Mouse (Mus musculus) CH12.LX (cell line): ENCODE measurements around the gene Rex1bd. TPM values are rescaled to one million over a fixed set of nuclear protein-coding genes. Genes with fewer than 3 reads are reported as not detected.
A peak's percentile ranks its signal among the peaks of the same experiment; 100 is the strongest.

Experiments
- DNase-seq: peaks from one replicate; pipeline ENCODE4 v3.0.0-alpha.2; 2013; ENCODE audit errors: extremely low read depth
- H3K27ac ChIP-seq: 2 replicates; pipeline ENCODE4 v1.5.1; 2012; ENCODE audit warnings: low read depth, mild to moderate bottlenecking, control low read depth, moderate library complexity; ENCODE audit not compliant: insufficient read depth
- H3K27me3 ChIP-seq: replicated peaks from 2 replicates; pipeline ENCODE3; 2012; ENCODE audit warnings: inconsistent platforms
- H3K36me3 ChIP-seq, 2 experiments: replicated peaks in 1 of 2; 2 replicates each; pipeline versions ENCODE3 to v1.6.1; 2012; ENCODE audit warnings: inconsistent platforms in 1 of 2, low read length in 1 of 2, mild to moderate bottlenecking in 1 of 2, mixed read lengths in 1 of 2, moderate library complexity in 1 of 2; ENCODE audit not compliant: control insufficient read depth in 1 of 2, insufficient read depth in 1 of 2
- H3K4me1 ChIP-seq, 2 experiments: 2 replicates each; pipeline ENCODE4 v1.6.1; 2012; ENCODE audit warnings: inconsistent platforms in 1 of 2, moderate library complexity in 1 of 2; ENCODE audit not compliant: insufficient read depth in 2 of 2, control insufficient read depth in 1 of 2
- H3K4me2 ChIP-seq: 2 replicates; pipeline ENCODE4 v1.6.1; 2012; ENCODE audit warnings: low read depth, mild to moderate bottlenecking, control low read depth; ENCODE audit not compliant: poor library complexity, insufficient read depth, severe bottlenecking
- H3K4me3 ChIP-seq, 3 experiments: fragments of 150-350 bp in 1 of 3; sonication (generic) in 1 of 3; replicated peaks in 1 of 3; 2 replicates each; pipeline versions ENCODE3 to v1.5.1; 2011 to 2012; ENCODE audit warnings: low read depth in 2 of 3, low read length in 2 of 3, mild to moderate bottlenecking in 2 of 3, moderate library complexity in 2 of 3, control low read depth in 1 of 3, improper control_type of control experiment in 1 of 3, inconsistent platforms in 1 of 3, mixed read lengths in 1 of 3; ENCODE audit not compliant: poor library complexity in 1 of 3
- H3K79me2 ChIP-seq: replicated peaks from 2 replicates; pipeline ENCODE4 v1.6.1; 2012; ENCODE audit warnings: mild to moderate bottlenecking, moderate library complexity; ENCODE audit not compliant: control insufficient read depth, poor library complexity, insufficient read depth, severe bottlenecking; ENCODE audit errors: extremely low read depth
- H3K9ac ChIP-seq: 2 replicates; pipeline ENCODE4 v1.6.1; 2012; ENCODE audit warnings: low read depth, mild to moderate bottlenecking, control low read depth, moderate library complexity; ENCODE audit not compliant: insufficient read depth
- H3K9me3 ChIP-seq: replicated peaks from 2 replicates; pipeline ENCODE3; 2012; ENCODE audit warnings: low read length, inconsistent platforms, mixed read lengths
- BHLHE40 ChIP-seq: IDR thresholded peaks from 2 replicates; pipeline ENCODE4 v1.6.1; 2011; ENCODE audit warnings: mild to moderate bottlenecking, low read depth, low read length, improper control_type of control experiment
- CHD2 ChIP-seq: IDR thresholded peaks from 2 replicates; pipeline ENCODE4 v1.6.1; 2011; ENCODE audit warnings: low read length, improper control_type of control experiment
- ELF1 ChIP-seq: IDR thresholded peaks from 2 replicates; pipeline ENCODE4 v1.6.1; 2014; ENCODE audit warnings: low read depth, mild to moderate bottlenecking, inconsistent platforms, low read length, improper control_type of control experiment
- ETS1 ChIP-seq: conservative IDR thresholded peaks from 2 replicates; pipeline ENCODE4 v1.6.1; 2012; ENCODE audit warnings: low read depth, mild to moderate bottlenecking, inconsistent platforms, low read length, improper control_type of control experiment, moderate library complexity
- HCFC1 ChIP-seq: IDR thresholded peaks from 2 replicates; pipeline ENCODE4 v1.6.1; 2012; ENCODE audit warnings: low read depth, mild to moderate bottlenecking, inconsistent platforms, low read length, improper control_type of control experiment
- JUN ChIP-seq: IDR thresholded peaks from 2 replicates; pipeline ENCODE4 v1.6.1; 2011; ENCODE audit warnings: low read depth, mild to moderate bottlenecking, low read length, improper control_type of control experiment, moderate library complexity; ENCODE audit not compliant: insufficient read depth
- MAX ChIP-seq: IDR thresholded peaks from 2 replicates; pipeline ENCODE4 v1.6.1; 2011; ENCODE audit warnings: low read length, improper control_type of control experiment
- MXI1 ChIP-seq: IDR thresholded peaks from 2 replicates; pipeline ENCODE4 v1.6.1; 2011; ENCODE audit warnings: mild to moderate bottlenecking, low read depth, low read length, improper control_type of control experiment
- MYC ChIP-seq: IDR thresholded peaks from 2 replicates; pipeline ENCODE4 v1.6.1; 2011; ENCODE audit warnings: low read depth, mild to moderate bottlenecking, improper control_type of control experiment, low read length
- NELFE ChIP-seq: IDR thresholded peaks from 2 replicates; pipeline ENCODE4 v1.6.1; 2011; ENCODE audit warnings: low read depth, low read length, improper control_type of control experiment
- NRF1 ChIP-seq: IDR thresholded peaks from 2 replicates; pipeline ENCODE4 v1.6.1; 2014; ENCODE audit warnings: low read depth, mild to moderate bottlenecking, inconsistent platforms, low read length, improper control_type of control experiment, moderate library complexity
- POLR2A ChIP-seq: IDR thresholded peaks from 2 replicates; pipeline ENCODE4 v1.6.1; 2011; ENCODE audit warnings: low read depth, mild to moderate bottlenecking, improper control_type of control experiment, low read length
- RAD21 ChIP-seq: IDR thresholded peaks from 2 replicates; pipeline ENCODE4 v1.6.1; 2011; ENCODE audit warnings: low read depth, mild to moderate bottlenecking, low read length, improper control_type of control experiment, moderate library complexity
- SMC3 ChIP-seq: IDR thresholded peaks from 2 replicates; pipeline ENCODE4 v1.6.1; 2011; ENCODE audit warnings: low read depth, low read length, improper control_type of control experiment
- TBP ChIP-seq: conservative IDR thresholded peaks from 2 replicates; pipeline ENCODE4 v1.6.1; 2011; ENCODE audit warnings: low read depth, low read length, improper control_type of control experiment
- UBTF ChIP-seq: IDR thresholded peaks from 2 replicates; pipeline ENCODE4 v1.6.1; 2012; ENCODE audit warnings: low read depth, mild to moderate bottlenecking, inconsistent platforms, low read length, improper control_type of control experiment, moderate library complexity
- ZMIZ1 ChIP-seq: IDR thresholded peaks from 2 replicates; pipeline ENCODE4 v1.6.1; 2012; ENCODE audit warnings: low read depth, mild to moderate bottlenecking, inconsistent platforms, low read length, improper control_type of control experiment
- ZNF384 ChIP-seq: IDR thresholded peaks from 2 replicates; pipeline ENCODE4 v1.6.1; 2012; ENCODE audit warnings: low read depth, low read length, improper control_type of control experiment, inconsistent platforms
- dilution Hi-C: fragments of 300-500 bp; cut with MboI; formaldehyde crosslinking; loops from 2 replicates; pipeline ENCODE4 v1.14.3; 2020; ENCODE audit warnings: low sequenced_read_pairs; ENCODE audit not compliant: extremely low pct_unique_long_range_greater_than_20kb, extremely low pct_ligation_motif_present
- in situ Hi-C: fragments of 300-500 bp; cut with MboI; formaldehyde crosslinking; loops from 3 replicates; pipeline ENCODE4 v1.14.3; 2019; ENCODE audit warnings: low sequenced_read_pairs, low pct_ligation_motif_present, low pct_unique_long_range_greater_than_20kb, mixed read lengths
- polyA plus RNA-seq: library from polyadenylated mRNA; unstranded; fragments of >175 nt; gene quantifications from 2 replicates; pipeline ENCODE4 v1.2.1, GENCODE M21; 2012; ENCODE audit warnings: low read depth; ENCODE audit not compliant: insufficient read length
- total RNA-seq, 2 experiments: library from RNA; depleted of rRNA; stranded (reverse); fragments of 300-350 nt in 1 of 2; fragments of >200 nt in 1 of 2; gene quantifications; 2 replicates each; pipeline ENCODE4 v1.2.3; 2012 to 2014

Gene Rex1bd
- total and polyA plus RNA-seq, 3 experiments: 38.4 to 90.0 (median 47.8) TPM

- DNase-seq: peak; percentile 92
- dilution Hi-C loops (no loop called here), in situ Hi-C loops (no loop called here)
- H3K4me3 ChIP-seq: peak overlapping the region; percentile 34 to 76 (median 49)
- no peaks in the 10 kb centered on the region for H3K9me3 ChIP-seq
- peak overlapping the region; percentile 72 for H3K4me2 ChIP-seq
- peaks cover 0 to 26% of the 10 kb centered on the region in 2 experiments; a peak in 2 of 4 replicates for H3K4me1 ChIP-seq
- H3K9ac ChIP-seq: no peak overlapping the region; the same call in 1 of the 2 replicates
- peaks cover 0 to 17% of the 10 kb centered on the region in 2 experiments for H3K36me3 ChIP-seq
- H3K79me2 ChIP-seq: no peaks in the 10 kb centered on the region
- H3K27me3 ChIP-seq: peaks cover 41% of the 10 kb centered on the region
- no peak; the same call in 1 of the 2 replicates for TF ChIP-seq ETS1
- no peak for TF ChIP-seq JUN
- peak; percentile 39; the same call in 1 of the 2 replicates for TF ChIP-seq ELF1
- no peak for TF ChIP-seq SMC3
- TF ChIP-seq NELFE: no peak; the same call in none of the 2 replicates
- 0 out of 2 replicates have a peak, but pooled peaks have one; percentile 11 for TF ChIP-seq ZNF384
- peak; percentile 97 for TF ChIP-seq ZMIZ1
- TF ChIP-seq NRF1: 0 out of 2 replicates have a peak, but pooled peaks have one; percentile 15
- TF ChIP-seq HCFC1: 0 out of 2 replicates have a peak, but pooled peaks have one; percentile 17
- TF ChIP-seq BHLHE40: 0 out of 2 replicates have a peak, but pooled peaks have one; percentile 9
- TF ChIP-seq RAD21: no peak
- 0 out of 2 replicates have a peak, but pooled peaks have one; percentile 4 for TF ChIP-seq MAX
- 0 out of 2 replicates have a peak, but pooled peaks have one; percentile 18 for TF ChIP-seq CHD2
- peak; percentile 31 for TF ChIP-seq MXI1
- TF ChIP-seq MYC: 0 out of 2 replicates have a peak, but pooled peaks have one; percentile 26
- TF ChIP-seq TBP: peak; percentile 66; the same call in 1 of the 2 replicates
- TF ChIP-seq POLR2A: peak; percentile 78
- TF ChIP-seq UBTF: no peak
- peak overlapping the region; percentile 8; the same call in 1 of the 2 replicates for H3K27ac ChIP-seq
Measured at GRCm38 (mm10) chr8:70477269-70477982, 29.1 kb downstream of the Rex1bd start.
